Mouse (Mus musculus): ENCODE data around the gene Glrp1.
A peak's percentile ranks its signal among the peaks of the same experiment; 100 is the strongest.

Gene Glrp1

GRCm38 (mm10) chr1:88509789-88510188, at the start of gene Glrp1:
TSS of gene Glrp1 (minus strand) at chr1:88510066.
- no peak for DNase-seq

- DNase-seq, result peak; percentile 39
Measured at GRCm38 (mm10) chr1:88559258-88559657, 49.4 kb upstream of the Glrp1 start.

GRCm38 (mm10) chr1:88558793-88559192, 48.9 kb upstream of the Glrp1 start:
- DNase-seq, result no peak

GRCm38 (mm10) chr1:88556401-88556800, 46.5 kb upstream of the Glrp1 start:
- no peak for DNase-seq

GRCm38 (mm10) chr1:88553500-88554187, 43.8 kb upstream of the Glrp1 start:
- DNase-seq, result no peak

- no peak for DNase-seq
Measured at GRCm38 (mm10) chr1:88549263-88549662, 39.4 kb upstream of the Glrp1 start.

- DNase-seq, result no peak
Measured at GRCm38 (mm10) chr1:88547172-88547571, 37.3 kb upstream of the Glrp1 start.

GRCm38 (mm10) chr1:88543608-88544007, 33.7 kb upstream of the Glrp1 start:
- no peak for DNase-seq

GRCm38 (mm10) chr1:88539823-88540222, 30.0 kb upstream of the Glrp1 start:
- DNase-seq, result no peak

- DNase-seq, result no peak
Measured at GRCm38 (mm10) chr1:88539256-88539655, 29.4 kb upstream of the Glrp1 start.

- no peak for DNase-seq
Measured at GRCm38 (mm10) chr1:88536308-88536707, 26.4 kb upstream of the Glrp1 start.

GRCm38 (mm10) chr1:88534091-88534490, 24.2 kb upstream of the Glrp1 start:
- no peak for DNase-seq

GRCm38 (mm10) chr1:88526161-88526560, 16.3 kb upstream of the Glrp1 start:
- DNase-seq, result no peak

GRCm38 (mm10) chr1:88525622-88526021, 15.8 kb upstream of the Glrp1 start:
- no peak for DNase-seq

- no peak for DNase-seq
Measured at GRCm38 (mm10) chr1:88521170-88521747, 11.4 kb upstream of the Glrp1 start.

GRCm38 (mm10) chr1:88513613-88514012, 3.7 kb upstream of the Glrp1 start:
- no peak for DNase-seq

GRCm38 (mm10) chr1:88507886-88508285, 2.0 kb downstream of the Glrp1 start:
- no peak for DNase-seq

- DNase-seq, result peak; percentile 29
Measured at GRCm38 (mm10) chr1:88507214-88507613, 2.7 kb downstream of the Glrp1 start.

- no peak for DNase-seq
Measured at GRCm38 (mm10) chr1:88506412-88506811, 3.5 kb downstream of the Glrp1 start.

GRCm38 (mm10) chr1:88505697-88506096, 4.2 kb downstream of the Glrp1 start:
- no peak for DNase-seq

GRCm38 (mm10) chr1:88504531-88504945, 5.3 kb downstream of the Glrp1 start:
- no peak for DNase-seq

GRCm38 (mm10) chr1:88502822-88503221, 7.0 kb downstream of the Glrp1 start:
- DNase-seq, result no peak

- no peak for DNase-seq
Measured at GRCm38 (mm10) chr1:88499230-88499737, 10.6 kb downstream of the Glrp1 start.

GRCm38 (mm10) chr1:88497407-88497806, 12.5 kb downstream of the Glrp1 start:
- no peak for DNase-seq

GRCm38 (mm10) chr1:88492415-88492814, 17.5 kb downstream of the Glrp1 start:
- no peak for DNase-seq

Data from lung, postnatal 14 days (tissue).